Mouse (Mus musculus): ENCODE results near the gene Fxn.
A peak's percentile ranks its signal among the peaks of the same experiment; 100 is the strongest.

Fxn gene

DNA sequence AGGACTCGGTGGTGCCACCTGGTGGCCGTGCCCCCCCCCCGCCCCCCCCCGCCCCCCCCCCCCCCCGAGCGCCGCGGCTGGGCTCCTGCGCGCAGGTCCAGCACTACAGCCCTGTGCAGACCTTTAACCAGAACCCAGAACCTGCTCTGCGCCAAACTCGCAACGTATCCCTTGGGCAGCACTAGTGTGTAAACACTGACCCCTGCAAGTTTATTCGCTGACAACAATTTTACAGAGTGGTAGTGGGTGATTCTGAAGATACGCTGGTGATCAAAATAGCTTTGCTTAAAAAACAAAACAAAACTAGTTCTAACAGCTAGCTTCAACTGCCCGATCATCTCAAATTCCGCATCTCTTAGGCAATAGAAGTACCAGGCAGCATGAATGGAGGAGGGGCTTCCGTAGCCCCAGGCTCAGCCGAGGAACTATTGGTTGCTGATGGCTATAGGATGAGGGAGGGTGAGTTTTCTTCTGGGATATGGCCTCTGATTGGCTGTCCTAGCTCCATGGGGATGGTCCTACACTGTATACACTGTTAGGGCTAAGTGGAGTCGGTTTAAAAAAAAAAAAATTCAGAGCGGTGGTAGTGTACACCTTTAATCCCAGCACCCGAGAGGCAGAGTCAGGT is at the start of gene Fxn:
Gene Fxn, minus strand, starts transcription at position 5 of the 628 bp plus-strand sequence.
- DNase-seq = peak; percentile 31 to 57

DNA sequence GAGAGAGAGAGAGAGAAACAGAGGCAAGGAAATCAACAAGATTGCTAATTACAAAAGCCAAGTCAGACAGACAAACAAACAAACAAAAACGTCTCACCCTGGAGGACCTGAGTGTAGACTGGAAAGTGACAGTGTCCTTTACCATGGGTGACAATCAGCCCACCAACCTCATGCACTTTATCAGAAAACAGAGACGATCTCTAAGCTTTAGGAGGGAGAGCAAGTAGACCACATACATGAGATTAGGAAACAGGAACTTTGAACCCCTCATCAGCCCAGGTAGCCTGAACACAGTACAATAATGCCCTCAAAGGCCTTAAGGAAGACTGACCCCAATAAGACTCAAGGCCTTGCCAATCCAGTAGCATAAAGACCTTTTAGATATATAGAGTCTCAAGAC is 47.5 kb upstream of the Fxn start:
- no peak for DNase-seq

DNA sequence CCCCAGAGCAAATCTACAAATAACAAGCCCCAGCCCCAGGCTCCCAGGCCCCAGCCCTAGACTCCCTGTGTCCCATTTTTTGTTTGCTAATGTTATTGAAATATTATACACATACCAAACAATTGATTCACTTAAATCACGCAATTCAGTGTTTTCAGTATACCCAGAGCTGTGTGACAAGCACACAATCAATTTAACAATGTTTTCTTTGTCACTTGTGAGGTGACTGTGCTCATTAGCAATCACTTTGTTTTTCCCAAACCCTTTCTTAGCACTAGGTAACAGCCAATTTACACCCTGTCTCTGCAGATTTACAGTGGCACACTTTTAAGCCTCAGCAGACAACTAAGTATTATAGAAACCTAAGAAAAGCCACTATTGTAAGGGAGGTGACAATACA is 46.6 kb upstream of the Fxn start:
- no peak for DNase-seq

DNA sequence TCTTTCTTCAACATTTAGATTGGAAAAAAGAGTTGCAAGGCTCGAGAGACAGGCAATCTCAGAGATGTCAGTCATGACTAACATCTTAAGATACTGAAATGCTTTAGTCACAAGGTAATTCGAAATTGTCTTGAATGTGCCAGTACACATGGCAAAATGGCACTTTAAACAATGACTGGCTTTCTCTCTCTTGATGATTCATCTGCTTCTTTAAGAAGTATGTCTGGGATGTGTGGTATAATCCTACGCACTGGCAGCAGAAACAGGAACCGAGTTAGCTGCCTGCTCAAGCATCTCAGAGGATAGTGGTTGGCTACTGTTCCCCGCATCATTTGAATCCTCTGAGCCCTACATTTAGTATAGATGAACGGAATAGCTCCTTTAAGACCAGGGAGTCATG is 45.3 kb upstream of the Fxn start:
- DNase-seq = no peak

DNA sequence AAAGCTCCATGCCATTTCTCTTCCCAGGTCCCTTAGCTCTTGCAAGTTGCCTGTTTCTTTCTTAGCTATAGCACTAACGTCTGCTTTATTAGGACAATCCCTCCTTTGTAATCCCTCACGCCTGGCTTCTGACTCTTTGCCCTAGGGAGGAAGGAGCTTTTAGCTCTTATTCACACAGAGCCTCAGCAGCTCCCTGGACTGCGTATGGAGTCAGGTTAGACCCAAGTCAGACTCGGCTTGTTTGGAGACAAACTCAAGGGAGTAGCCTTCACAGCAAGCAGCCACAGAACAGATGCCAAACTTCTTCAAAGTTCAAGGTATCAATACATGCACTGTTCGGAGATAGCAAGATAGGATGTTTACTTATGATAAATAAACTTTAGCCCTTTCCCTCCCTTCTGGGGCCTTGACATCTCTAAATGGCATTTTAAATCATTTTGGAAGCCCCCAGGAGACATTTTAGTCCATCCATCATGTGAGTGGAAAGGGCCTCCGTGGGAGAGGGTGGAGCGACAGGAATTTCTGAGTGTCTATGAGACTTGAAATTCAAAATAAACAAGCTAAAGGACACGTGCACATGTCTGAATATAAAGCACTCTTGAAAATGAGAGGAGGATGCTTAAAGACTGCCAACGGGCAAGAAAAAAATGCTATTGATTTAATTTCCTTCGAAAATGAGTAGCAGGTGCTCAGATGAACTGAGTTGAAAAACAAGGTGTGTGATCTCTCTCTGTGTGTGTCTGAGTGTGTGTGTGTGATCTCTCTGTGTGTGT is 43.6 kb upstream of the Fxn start:
- no peak for DNase-seq

DNA sequence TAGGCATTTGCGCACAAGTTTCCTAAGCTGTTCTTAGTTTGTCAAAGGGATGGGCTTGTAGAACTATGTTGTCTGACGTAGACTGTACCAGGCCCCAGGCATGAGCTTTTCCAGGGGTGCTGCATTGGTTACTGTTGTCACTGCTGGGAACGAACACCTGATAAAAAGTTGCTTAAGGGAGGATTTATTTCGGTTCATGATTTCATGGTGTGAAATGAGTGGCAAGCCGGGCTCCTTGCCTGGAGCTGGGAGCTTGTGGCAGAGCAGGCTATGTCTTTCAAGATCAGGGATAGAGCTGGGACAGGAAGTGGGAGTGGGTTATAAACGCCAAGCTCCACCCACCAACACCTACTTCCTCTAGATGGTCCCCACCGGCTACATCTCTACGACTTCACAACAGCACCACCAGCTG is 41.5 kb upstream of the Fxn start:
- no peak for DNase-seq

DNA sequence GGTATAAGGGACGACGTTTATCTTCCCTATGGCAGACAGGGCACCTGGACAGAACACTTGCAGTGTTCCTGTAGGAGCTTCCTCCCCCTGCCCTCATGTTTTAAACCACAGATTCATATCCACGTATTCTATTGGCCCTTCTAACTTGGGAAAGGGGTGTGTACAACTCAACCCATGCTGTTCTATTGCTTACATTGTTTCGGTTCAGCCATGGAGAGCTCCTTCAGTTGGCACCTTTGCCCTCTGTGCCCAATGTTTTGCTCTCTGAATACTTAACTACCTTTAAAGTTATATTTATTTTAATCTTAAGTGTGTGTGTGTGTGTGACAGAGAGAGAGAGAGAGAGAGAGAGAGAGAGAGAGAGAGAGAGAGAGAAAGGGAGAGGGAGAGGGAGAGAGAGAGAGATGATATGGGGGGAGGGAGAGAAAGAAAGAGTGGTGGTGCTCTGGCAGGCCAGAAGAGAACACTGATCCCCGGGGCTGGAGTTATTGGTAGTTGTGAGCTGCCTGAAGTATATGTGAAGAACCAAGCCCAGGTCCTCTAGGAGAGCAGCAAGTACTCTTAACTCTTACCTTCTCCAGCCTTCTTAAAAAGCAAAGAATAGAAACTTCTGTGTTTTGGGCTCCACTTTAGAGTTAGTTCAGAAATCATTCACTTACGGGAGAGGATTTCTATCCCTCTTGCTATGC is 41.0 kb upstream of the Fxn start:
- DNase-seq = no peak

DNA sequence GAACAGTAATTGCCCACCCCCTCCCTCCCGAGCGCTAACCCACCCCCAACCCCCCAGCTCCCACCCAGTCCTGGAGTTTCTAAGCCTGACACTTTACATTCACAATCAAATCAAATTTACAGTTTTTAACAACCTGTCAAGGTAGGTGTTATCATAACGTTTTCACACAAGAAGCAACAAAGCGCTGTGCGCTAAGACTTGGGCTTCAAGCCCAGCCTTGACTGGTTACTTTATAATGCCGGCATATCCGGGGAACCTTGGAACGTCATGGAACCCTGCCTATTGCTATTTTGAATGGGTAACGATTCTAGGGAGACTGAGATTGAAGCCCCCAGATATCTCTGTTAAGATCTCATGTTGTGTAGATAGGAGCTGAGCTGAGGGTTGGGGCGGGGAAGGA is 37.8 kb upstream of the Fxn start:
- no peak for DNase-seq

DNA sequence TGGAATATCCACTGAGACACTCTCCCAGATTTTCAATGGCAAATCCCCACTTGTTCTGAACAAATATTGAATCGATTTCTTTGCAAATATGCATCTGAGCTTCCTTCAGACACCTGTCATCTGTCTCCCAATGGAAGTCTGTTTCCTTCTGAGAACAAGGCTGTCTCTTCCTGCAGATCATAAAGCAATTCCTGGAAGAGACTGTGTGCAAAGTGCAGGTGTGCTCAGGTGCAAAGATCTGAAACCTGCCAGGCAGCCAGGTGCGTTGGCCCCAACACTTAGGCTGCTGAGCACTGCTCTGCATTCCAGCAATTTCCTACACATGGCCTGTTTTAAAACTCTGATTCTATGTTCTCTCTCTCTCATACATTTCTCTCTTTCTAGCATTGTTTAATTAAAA is 37.3 kb upstream of the Fxn start:
- DNase-seq = no peak

DNA sequence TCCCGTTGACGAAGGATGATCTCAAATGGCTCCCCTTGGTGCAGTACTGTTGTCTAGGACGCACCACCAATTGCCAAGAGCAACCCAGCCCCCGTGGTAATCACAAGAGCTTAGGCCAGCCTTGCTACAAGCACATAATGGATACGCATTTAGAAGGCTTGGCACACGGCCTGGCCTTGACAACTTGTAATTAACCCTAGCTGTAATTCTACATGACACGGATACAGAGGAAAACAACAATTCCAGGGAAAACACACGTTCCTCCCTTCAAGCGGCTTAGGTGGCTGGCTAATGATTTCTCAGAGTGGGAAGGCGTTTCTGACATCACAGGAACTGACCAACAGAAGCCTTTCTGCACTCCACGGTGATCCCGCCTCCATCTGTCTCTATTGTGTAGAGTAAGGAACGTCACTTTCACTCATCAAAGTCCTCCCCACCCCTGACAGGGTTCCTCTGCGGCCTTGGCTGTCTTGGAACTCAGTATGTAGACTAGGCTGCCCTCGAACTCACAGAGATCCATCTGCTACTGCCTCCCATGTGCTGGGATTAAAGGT is 36.7 kb upstream of the Fxn start:
- peak; percentile 67 to 75 for DNase-seq

DNA sequence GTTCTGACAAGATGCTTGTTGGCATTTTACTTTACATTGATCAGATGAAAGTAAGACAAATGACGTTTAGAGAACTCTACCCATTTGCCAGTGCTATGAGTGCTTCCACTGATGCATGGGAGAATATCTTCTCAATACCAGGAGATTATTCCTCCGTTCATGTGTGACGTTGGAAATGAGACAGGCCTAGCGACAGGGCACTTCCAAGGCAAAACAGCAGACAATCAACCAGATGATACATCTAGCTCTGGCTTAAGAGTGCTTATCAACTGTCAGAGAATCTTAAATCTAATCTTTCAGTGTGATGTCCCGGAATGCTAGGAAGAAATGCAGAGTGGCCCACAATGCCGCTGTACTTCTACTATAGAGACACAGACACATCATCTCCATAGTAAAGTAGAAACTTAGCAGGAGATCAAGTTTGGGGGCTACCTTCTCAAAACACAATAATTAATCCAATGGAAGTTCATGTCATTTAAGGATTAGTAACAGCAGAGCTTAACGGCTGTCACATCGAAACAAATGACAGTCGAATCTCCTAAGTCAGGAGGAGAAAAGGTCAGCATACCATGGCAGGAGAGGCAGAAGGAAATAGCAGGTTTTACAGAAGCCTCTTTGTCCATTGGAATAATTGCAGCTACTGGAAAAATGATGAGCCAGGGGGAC is 35.8 kb upstream of the Fxn start:
- no peak for DNase-seq

DNA sequence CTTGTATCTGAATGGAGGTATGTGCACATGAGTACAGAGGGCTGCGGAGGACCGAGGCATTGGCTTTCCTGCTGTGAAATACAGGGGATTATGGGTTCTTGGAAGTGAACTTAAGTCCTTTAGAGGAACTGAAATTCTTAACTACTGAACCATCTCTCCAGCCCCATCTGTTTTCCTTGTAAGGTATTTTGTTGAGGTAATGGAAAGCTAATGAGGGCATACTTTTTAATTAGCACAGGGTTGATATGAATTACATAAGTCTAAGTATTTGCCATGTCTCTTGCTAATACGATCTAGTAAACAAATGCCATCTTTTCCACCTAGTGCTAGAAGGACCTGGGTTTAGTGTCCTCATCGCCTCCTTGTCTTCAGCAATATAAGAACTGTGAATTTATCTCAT is 34.8 kb upstream of the Fxn start:
- no peak for DNase-seq

DNA sequence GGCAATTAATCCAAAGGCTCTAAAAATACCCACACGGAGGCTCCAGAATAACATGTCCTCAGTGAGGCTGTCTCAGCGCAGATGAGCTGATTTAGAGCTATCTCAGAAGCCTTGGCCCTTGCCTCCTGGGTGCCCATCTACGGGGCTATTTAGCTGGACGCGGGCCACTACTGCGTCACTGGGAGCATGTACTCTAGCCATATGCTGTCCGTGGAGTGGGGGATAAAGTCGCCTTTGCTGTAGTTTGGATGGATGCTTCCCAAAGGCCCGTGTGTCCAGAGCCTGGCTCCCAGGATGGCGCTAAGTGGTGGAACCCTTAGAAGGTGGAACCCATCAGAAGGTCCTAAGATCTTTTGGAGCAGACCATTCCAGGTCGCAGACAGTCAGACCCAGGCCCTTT is 34.3 kb upstream of the Fxn start:
- no peak for DNase-seq

DNA sequence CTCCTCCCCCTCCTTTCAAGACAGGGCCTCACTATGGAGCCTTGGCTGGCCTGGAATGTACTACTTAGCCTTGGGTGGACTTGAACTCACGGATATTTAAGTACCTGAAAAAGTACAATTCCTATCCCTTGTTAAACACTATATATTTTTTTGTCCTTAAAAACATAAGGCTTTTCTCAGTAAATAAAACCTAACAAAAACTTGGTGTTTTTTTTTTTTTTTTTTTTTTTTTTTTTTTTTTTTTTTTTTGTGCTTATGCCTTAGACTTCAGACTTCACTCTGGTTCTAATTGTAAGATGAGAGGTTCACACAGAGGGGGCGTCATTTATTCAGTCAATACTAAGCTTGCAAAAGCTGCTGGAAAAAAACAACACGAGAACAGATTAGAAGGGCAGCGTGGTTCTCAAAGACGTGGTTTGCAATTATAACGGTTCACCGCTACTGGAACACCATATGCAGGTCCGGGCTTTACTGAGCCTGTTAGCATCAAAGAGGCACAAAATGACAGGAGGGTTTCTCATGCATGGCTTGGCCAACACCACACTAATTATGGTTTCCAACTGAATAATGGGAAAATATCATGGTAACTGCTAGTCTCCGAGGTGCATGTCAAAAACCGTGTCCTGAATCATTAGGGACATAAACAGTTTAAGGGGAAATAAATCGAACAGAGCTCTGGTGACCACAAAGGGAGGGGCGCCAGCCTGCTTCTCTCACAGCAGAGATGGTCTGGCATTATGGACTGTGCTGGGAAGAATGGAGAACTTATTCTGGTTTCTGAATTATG is 32.3 kb upstream of the Fxn start:
- no peak for DNase-seq

DNA sequence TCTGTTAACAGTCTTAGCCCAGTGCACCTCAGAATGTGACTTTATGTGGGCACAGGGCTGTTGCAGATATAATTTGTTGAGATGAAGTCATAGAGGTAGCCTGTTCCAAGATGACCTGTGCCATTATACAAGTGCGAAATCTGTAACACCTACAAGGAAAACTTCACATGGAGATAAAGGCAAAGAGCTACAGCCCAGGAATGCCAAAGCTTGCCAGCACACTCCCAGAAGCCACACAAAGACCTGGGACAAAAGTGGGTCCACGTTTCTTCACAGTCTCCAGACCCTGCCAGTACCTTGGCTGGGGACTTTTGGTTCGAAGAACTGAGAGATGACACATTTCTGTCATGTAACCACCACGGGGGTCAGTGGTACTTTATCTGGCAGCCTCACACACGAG is 31.6 kb upstream of the Fxn start:
- no peak for DNase-seq

DNA sequence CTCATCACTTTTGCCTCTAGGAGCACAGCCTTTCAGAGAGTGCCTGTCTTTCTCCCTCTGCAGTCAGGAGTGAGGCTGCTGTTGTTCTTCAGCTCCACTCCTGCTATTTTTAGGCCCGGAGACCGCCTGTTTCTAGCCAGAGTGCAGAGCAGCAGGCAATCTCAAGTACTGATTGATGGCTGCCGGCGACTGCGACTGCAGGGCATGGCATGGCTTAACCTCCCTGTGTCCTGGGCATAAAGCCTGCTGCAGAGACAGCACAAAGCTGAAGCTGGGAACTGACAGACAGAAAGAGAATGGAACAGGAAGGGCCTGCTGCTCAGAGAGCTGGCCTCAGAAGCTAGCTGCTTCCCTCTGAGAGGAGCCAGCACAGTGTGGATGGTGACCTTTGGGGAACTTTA is 27.9 kb upstream of the Fxn start:
- DNase-seq = peak; percentile 43 to 58

DNA sequence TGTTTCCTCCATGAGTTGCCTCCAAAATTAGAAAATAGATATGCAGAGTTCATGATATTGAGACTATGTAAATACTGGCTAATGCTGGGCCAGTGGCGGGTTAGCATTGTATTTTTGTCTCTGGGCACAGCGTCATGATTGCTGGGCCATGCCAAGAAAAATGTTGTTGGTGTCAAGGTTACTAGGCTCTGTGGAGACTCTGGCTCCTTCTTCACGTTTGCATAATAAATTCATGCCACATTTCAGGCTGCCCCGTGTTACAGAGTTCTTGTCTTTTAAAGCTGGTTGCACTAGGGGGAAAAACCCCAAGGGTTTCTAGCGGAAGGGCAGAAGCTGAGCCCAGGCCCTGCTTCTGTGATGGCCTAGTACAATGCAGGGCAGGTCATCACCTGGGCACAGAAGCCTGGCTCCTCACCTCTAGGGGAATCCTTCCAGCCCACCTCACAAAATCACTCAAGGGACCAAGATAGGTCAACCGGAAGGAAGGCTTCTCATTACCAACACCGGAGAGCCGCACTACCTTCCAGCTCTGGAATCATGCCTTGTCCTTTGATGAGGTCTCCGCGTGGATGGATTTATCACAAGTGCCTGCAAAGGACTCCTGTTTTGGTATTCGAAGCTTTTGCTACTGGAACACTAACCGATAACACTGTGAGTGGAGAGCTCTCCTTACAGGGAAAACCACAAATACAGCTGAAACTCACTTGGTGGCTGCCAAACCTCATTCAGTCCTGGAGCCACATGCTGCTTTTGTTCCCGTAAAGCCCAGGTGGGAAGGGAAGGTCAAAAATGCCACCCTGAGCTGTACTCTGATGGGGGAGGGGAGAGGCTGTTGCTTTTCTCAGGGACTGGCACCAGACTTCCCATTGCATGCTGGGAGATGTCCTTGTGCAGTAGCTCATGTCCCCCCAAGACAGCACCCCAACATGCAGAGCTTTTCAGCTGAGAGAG is 27.1 kb upstream of the Fxn start:
- DNase-seq = no peak

DNA sequence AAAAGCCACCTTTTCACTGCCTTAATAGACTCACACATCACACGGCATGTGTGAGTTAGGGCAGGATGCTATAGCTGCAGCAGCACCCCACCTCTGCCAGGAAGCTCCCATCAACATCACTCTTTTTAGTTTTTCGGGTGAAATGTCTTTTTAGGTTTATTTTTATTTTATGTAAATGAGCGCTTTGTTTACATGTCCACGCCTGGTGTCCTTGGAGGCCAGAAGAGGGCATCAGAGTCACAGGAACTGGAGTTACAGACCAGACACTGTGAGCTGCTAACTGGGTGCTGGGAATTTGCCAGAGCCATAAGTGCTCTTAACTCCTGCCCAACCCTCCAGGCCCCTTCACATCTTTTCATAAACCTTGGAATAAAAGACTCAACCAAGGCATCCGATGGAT is 25.9 kb upstream of the Fxn start:
- no peak for DNase-seq

DNA sequence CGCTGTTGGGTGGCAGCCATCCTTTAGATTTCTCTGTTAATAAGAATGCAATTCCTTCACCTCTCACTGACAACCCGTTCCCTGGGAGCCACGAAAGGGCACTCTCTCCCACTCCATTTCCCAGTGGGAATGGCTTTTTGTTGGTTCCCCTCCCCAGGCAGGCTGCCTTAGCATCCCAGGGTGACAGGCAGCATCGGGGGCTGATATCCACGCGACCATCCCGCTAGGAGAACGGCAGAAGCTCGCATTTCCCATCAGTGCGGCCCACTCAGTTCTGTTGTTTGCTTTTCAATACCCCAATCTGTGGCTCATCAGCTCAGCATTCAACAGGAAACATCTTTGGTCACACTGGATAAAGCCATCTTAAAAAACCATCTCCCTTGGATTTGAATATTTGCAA is 21.8 kb upstream of the Fxn start:
- no peak for DNase-seq

DNA sequence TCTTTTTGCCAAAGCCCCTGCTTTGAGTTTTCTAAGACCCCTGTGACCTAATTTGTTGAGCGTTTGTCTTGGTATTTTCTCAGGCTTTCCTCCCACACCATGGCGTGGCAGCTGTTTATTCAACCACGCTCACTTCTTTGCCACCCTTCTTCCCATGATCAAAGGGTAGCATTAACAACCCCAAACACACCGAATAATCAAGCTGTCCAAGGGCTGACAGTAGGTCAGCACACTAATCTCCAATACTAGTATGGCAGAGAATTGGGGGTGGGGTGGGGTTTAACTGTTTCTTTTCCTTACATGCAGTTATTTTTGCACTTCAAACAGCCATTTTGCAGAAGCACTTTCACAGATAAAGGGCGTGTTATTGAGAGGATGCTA is 21.4 kb upstream of the Fxn start:
- DNase-seq = no peak
